ENCODE assay signal across 9 mouse cellular contexts in genomic region chr4:133068400-133069138, GRCm38 (mm10). TPM values are rescaled to one million over a fixed set of nuclear protein-coding genes. Genes with fewer than 3 reads are reported as not detected.
DNase-seq lines count a peak whose midpoint lies in the region; ATAC-seq and TF ChIP-seq lines count a peak whose summit lies in the region.
"Had no signal": no experiment of that assay in that cellular context is flagged by ENCODE, and none has a peak within 500 bp of the region (broad histone marks: within the 10 kb centered on the region; RNA-seq: fewer than 3 reads in every experiment).

No protein-coding gene starts in this region.

- DNase-seq in cerebellum, adult 2 months = no peak
- DNase-seq in cerebellum, postnatal 4 days (ENCODE audit: low spot score in 2 of 2) = no peak
- no peak for DNase-seq in layer of hippocampus, adult 2 months (ENCODE audit: low spot score in 2 of 2)
- DNase-seq in layer of hippocampus, adult 9-10 months (ENCODE audit: low spot score) = no peak
- DNase-seq in forebrain, postnatal 0 days = no peak
- DNase-seq in spleen, postnatal 36 days (ENCODE audit: low spot score in 2 of 2) = no peak
- DNase-seq: kidney, postnatal 14 days had no signal

- TF ChIP-seq EP300 in ES-Bruce4 (IDR thresholded peaks at IDR 0.05; ENCODE audit: insufficient read depth, low read depth, low read length) = no peak

- H3K36me3 ChIP-seq in ES-Bruce4 (ENCODE audit: control insufficient read depth, insufficient read depth, low read length, poor library complexity, severe bottlenecking) = peaks cover 50% of the 10 kb centered on the region
- H3K36me3 ChIP-seq in forebrain, postnatal 0 days (ENCODE audit: insufficient read depth) = peaks cover 39% of the 10 kb centered on the region

- no peaks in the 10 kb centered on the region for H3K9me3 ChIP-seq in ES-Bruce4 (replicated peaks; ENCODE audit: control insufficient read depth, insufficient read depth, low read length, poor library complexity, severe bottlenecking)
- H3K9me3 ChIP-seq in forebrain, postnatal 0 days (ENCODE audit: low read length) = no peaks in the 10 kb centered on the region

- TF ChIP-seq CTCF in cerebellum, adult 2 months (IDR thresholded peaks at IDR 0.05; ENCODE audit: borderline replicate concordance, insufficient read depth, low read depth, low read length) = no peak
- no peak for TF ChIP-seq CTCF in layer of hippocampus, adult 2 months (conservative IDR thresholded peaks at IDR 0.05)
- TF ChIP-seq CTCF in ES-Bruce4 (IDR thresholded peaks at IDR 0.05; ENCODE audit: low read depth, low read length) = no peak
- no peak for TF ChIP-seq CTCF in forebrain, postnatal 0 days (IDR thresholded peaks at IDR 0.05; ENCODE audit: low read depth)

- no peak for TF ChIP-seq POLR2A in cerebellum, adult 2 months (IDR thresholded peaks at IDR 0.05; ENCODE audit: borderline replicate concordance, insufficient read depth, low read length)
- no peak for TF ChIP-seq POLR2A in ES-Bruce4 (IDR thresholded peaks at IDR 0.05; ENCODE audit: insufficient read depth, low read length)

- peak overlapping the region; percentile 10; the same call in 1 of the 2 replicates for H3K27ac ChIP-seq in cerebellum, adult 2 months (ENCODE audit: insufficient read depth, low read length)
- peak overlapping the region; percentile 70 for H3K27ac ChIP-seq in layer of hippocampus, adult 2 months
- peak overlapping the region; percentile 83 for H3K27ac ChIP-seq in ES-Bruce4 (ENCODE audit: insufficient read depth, low read length)
- peak overlapping the region; percentile 45; the same call in 1 of the 2 replicates for H3K27ac ChIP-seq in forebrain, postnatal 0 days (ENCODE audit: low read depth, low read length)

- H3K4me3 ChIP-seq in cerebellum, adult 2 months (replicated peaks; ENCODE audit: insufficient read depth, low read depth, low read length) = no peak overlapping the region
- no peak overlapping the region for H3K4me3 ChIP-seq in layer of hippocampus, adult 2 months
- no peak overlapping the region for H3K4me3 ChIP-seq in ES-Bruce4 (ENCODE audit: low read depth, low read length)
- H3K4me3 ChIP-seq in forebrain, postnatal 0 days (ENCODE audit: low read depth, low read length) = no peak overlapping the region

- H3K4me1 ChIP-seq in cerebellum, adult 2 months (ENCODE audit: control insufficient read depth, insufficient read depth, low read length) = peaks cover 43% of the 10 kb centered on the region
- H3K4me1 ChIP-seq in ES-Bruce4 (ENCODE audit: control insufficient read depth, insufficient read depth, low read length) = peaks cover 22% of the 10 kb centered on the region
- H3K4me1 ChIP-seq in forebrain, postnatal 0 days (ENCODE audit: insufficient read depth) = peaks cover 1% of the 10 kb centered on the region; the same call in 1 of the 2 replicates

- H3K4me2 ChIP-seq in forebrain, postnatal 0 days (ENCODE audit: low read depth) = no peak overlapping the region

- 57% methylated on average over 12 of the region's 12 CpGs for WGBS in cerebellum, adult 2 months
- 68% methylated on average over 12 of the region's 12 CpGs for WGBS in forebrain, postnatal 0 days

- H3K9ac ChIP-seq in ES-Bruce4 (ENCODE audit: low read depth, poor library complexity, severe bottlenecking) = no peak overlapping the region
- no peak overlapping the region for H3K9ac ChIP-seq in forebrain, postnatal 0 days

- no peaks in the 10 kb centered on the region for H3K27me3 ChIP-seq in cerebellum, adult 2 months (ENCODE audit: control insufficient read depth, insufficient read depth, low read length)
- H3K27me3 ChIP-seq in ES-Bruce4 (ENCODE audit: control insufficient read depth, insufficient read depth, low read length, poor library complexity, severe bottlenecking) = no peaks in the 10 kb centered on the region
- H3K27me3 ChIP-seq in forebrain, postnatal 0 days (ENCODE audit: insufficient read depth, low read length) = no peaks in the 10 kb centered on the region

- no peak for ATAC-seq in forebrain, postnatal 0 days
- no peak for ATAC-seq in megakaryocyte progenitor cell, adult 5-6 weeks (replicated peaks; ENCODE audit: poor library complexity)

RNA-seq across cellular contexts. Expression of gene Ahdc1, which starts 57.5 kb away (rescaled TPM):
- polyA plus RNA-seq in cerebellum, adult 2 months (2012; rRNA removed) = 30.8 and 34.3 TPM in 2 replicates
- total RNA-seq in layer of hippocampus, adult 2 months (2021) = 100 to 1,000 TPM; 108 to 113 TPM
- 88.2 and 102 TPM in 2 replicates for polyA plus RNA-seq in ES-Bruce4 (2011; ENCODE audit: insufficient read depth, insufficient read length, low read depth, missing spikeins)
- 56.7 and 82.4 TPM in 2 replicates for total RNA-seq in forebrain, postnatal 0 days (2014; rRNA removed)
- 7.6 and 8.4 TPM in 2 replicates for polyA plus RNA-seq in forebrain, postnatal 0 days (2015; fragmentation: Nextera tagmentation; extraction: Ambion mirVana)
- total RNA-seq in megakaryocyte progenitor cell, adult 5-6 weeks (2015) = 4.1 and 5.3 TPM in 2 replicates
- total RNA-seq in megakaryocyte progenitor cell, adult 5-6 weeks (2017) = 0.81 and 3.8 TPM in 2 replicates

Comparison
In these comparisons a context has a peak if more than half of its experiments do, and no peak if none do; other contexts are left out.
1. H3K27ac ChIP-seq: peak in every context shown above with its lines; median percentile 83 in ES-Bruce4; 70 in layer of hippocampus, adult 2 months; 45 in forebrain, postnatal 0 days; 10 in cerebellum, adult 2 months.